Mouse (Mus musculus) bone marrow, adult 2 months (tissue): ENCODE results near the gene Selenoo. TPM values are rescaled to one million over a fixed set of nuclear protein-coding genes. Genes with fewer than 3 reads are reported as not detected.

Experiments
- H3K27ac ChIP-seq: fragments of 200-500 bp; 2 replicates; pipeline ENCODE4 v1.5.1; 2012; ENCODE audit warnings: low read depth, mild to moderate bottlenecking, control low read depth, inconsistent platforms, low read length; ENCODE audit not compliant: control insufficient read depth, poor library complexity, insufficient read depth
- H3K4me1 ChIP-seq: fragments of 200-500 bp; 2 replicates; pipeline ENCODE4 v1.6.1; 2011; ENCODE audit warnings: low read length; ENCODE audit not compliant: control insufficient read depth, insufficient read depth
- H3K4me3 ChIP-seq: fragments of 200-500 bp; replicated peaks from 2 replicates; pipeline ENCODE3; 2011; ENCODE audit warnings: mild to moderate bottlenecking, low read depth, low read length, control low read depth; ENCODE audit not compliant: control insufficient read depth
- CTCF ChIP-seq: fragments of 200-500 bp; IDR thresholded peaks from 2 replicates; pipeline ENCODE4 v1.5.1; 2011; ENCODE audit warnings: low read length, control low read depth; ENCODE audit not compliant: control insufficient read depth, insufficient read depth
- POLR2A ChIP-seq: fragments of 200-500 bp; IDR thresholded peaks from 2 replicates; pipeline ENCODE4 v1.6.1; 2011; ENCODE audit warnings: low read depth, mild to moderate bottlenecking, control low read depth, low read length, borderline replicate concordance; ENCODE audit not compliant: control insufficient read depth
- WGBS: fragments of 180-500 bp; shearing (Covaris S2); methylation state at CpG from one replicate; pipeline ENCODE4 v1.1.7; 2018; 5-methylcytosine and 5-hydroxymethylcytosine counted together
- polyA plus RNA-seq: library from polyadenylated mRNA; stranded (reverse); fragments of >200 nt; gene quantifications from 2 replicates; pipeline ENCODE4 v1.2.4, GENCODE M21; 2011; ENCODE audit warnings: low replicate concordance; ENCODE audit not compliant: missing spikeins, insufficient read depth, insufficient read length

Selenoo gene
- polyA plus RNA-seq, 1 experiment = 17.9 TPM

GRCm38 (mm10) chr15:89138046-89138405 is 49.1 kb downstream of the Selenoo start:
- WGBS = 83% methylated on average over 7 of the region's 7 CpGs
- H3K27ac ChIP-seq = no peak overlapping the region
- no peaks in the 10 kb centered on the region for H3K4me1 ChIP-seq
- H3K4me3 ChIP-seq = no peak overlapping the region
- TF ChIP-seq POLR2A (no peak), CTCF (no peak)

DNA sequence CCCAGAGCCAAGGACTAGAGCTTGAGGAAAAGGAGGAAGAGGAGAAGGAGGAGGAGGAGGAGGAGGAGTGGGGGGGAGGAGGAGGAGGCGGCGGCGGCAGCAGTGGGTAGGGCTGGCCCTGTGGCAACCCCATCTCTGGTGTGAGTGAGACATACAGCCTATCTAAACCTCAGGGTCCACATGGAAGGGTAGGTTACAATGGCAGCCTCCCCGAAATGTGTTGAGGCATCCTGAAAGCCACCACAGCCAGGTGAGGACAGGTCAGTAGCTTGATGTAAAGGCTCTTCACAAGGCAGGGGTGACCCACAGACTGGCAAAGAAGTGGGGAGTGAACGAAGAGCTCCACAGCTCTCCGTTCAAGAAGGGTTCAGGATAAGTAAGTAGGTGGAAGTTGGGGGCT is 49.6 kb downstream of the Selenoo start:
- Histone ChIP-seq H3K4me1 (no peaks in the 10 kb centered on the region), H3K27ac (no peak overlapping the region), H3K4me3 (no peak overlapping the region)
- TF ChIP-seq CTCF (no peak), POLR2A (no peak)
- WGBS = 86% methylated on average over 6 of the region's 6 CpGs

- H3K27ac ChIP-seq = no peak overlapping the region; the same call in 1 of the 2 replicates
- peak overlapping the region; percentile 6 for H3K4me3 ChIP-seq
- H3K4me1 ChIP-seq = 0 out of 2 replicates have a peak, but pooled peaks cover 1% of the 10 kb centered on the region
- WGBS = under 1% methylated on average over 53 of the region's 53 CpGs
- TF ChIP-seq CTCF = no peak
- TF ChIP-seq POLR2A = no peak
Measured at GRCm38 (mm10) chr15:89140048-89140658, 51.3 kb downstream of the Selenoo start.

DNA sequence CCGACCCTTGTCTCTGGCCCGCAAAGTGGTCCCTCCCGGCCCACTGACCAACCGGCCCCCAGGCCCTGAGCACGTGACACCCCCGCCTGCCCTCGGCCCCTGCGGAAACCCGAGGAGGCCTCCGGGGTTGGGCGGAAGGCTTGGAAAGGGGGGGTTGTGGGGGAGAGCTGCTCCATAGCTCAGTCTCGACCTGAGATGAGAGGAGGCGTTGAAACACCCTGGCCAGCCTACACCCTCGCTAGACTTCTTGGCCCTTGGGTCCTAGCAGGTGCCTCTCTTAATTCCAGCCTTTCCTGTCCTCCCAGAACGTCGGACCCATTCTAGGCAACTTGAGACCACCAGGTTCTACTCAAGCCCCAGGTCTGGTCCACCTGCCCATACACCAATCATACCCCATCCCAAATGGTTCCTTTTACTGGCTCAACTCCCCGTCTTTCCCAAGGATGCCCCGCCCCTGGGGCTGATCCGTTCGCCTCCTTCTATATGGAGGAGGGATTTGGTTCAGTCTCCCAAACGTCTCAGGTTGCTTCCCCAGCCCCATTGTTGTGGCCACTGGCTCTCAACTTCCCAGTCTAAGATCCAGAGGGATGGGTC is 51.9 kb downstream of the Selenoo start, which contains the start of gene Mapk12:
Gene Mapk12 (minus strand): TSS at position 45 of the 594 bp plus-strand sequence.
- WGBS = 3% methylated on average over 21 of the region's 21 CpGs
- Histone ChIP-seq H3K4me3 (peak within 1 kb of the TSS; percentile 6), H3K4me1 (0 out of 2 replicates have a peak, but pooled peaks cover 1% of the 10 kb centered on the region), H3K27ac (no peak within 1 kb of the TSS; the same call in 1 of the 2 replicates)
- TF ChIP-seq CTCF (no peak), POLR2A (no peak)

GRCm38 (mm10) chr15:89141443-89141842 is 52.6 kb downstream of the Selenoo start:
- 0 out of 2 replicates have a peak, but pooled peaks cover 1% of the 10 kb centered on the region for H3K4me1 ChIP-seq
- H3K27ac ChIP-seq = no peak overlapping the region
- H3K4me3 ChIP-seq = no peak overlapping the region
- 14% methylated on average over 5 of the region's 5 CpGs for WGBS
- TF ChIP-seq CTCF = no peak
- TF ChIP-seq POLR2A = no peak

- Histone ChIP-seq H3K27ac (no peak overlapping the region), H3K4me3 (no peak overlapping the region), H3K4me1 (peaks cover 1% of the 10 kb centered on the region; the same call in 1 of the 2 replicates)
- WGBS = 47% methylated on average over 4 of the region's 4 CpGs
- TF ChIP-seq CTCF (no peak), POLR2A (no peak)
Measured at GRCm38 (mm10) chr15:89141905-89142304, 53.0 kb downstream of the Selenoo start.

DNA sequence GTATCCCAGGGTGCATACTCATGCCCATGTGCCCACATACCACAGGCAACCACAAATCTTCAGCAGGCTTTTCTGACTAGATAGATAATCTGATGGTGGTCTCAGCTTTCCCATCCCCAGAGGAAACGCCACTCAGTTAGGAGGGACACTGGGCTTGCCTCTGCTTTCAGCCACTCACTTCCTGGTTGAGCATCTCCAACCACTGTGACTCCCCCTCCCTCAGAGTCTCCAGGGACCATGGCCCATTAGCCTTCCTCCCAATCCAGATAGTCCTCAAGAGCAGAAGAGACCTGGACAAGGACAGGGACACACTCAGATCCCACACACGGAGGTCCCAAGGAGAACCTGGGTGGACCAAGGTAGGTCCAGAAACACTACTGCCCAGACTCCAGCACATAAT is 54.2 kb downstream of the Selenoo start:
- TF ChIP-seq POLR2A (no peak), CTCF (no peak)
- Histone ChIP-seq H3K27ac (no peak overlapping the region), H3K4me3 (no peak overlapping the region), H3K4me1 (peaks cover 1% of the 10 kb centered on the region; the same call in 1 of the 2 replicates)
- 44% methylated on average over 2 of the region's 2 CpGs for WGBS

GRCm38 (mm10) chr15:89144965-89145364 is 56.1 kb downstream of the Selenoo start:
- H3K4me1 ChIP-seq = peaks cover 1% of the 10 kb centered on the region; the same call in 1 of the 2 replicates
- H3K27ac ChIP-seq = no peak overlapping the region
- WGBS = 24% methylated on average over 11 of the region's 11 CpGs
- H3K4me3 ChIP-seq = no peak overlapping the region
- TF ChIP-seq CTCF = no peak
- TF ChIP-seq POLR2A = no peak
